Mouse (Mus musculus) urinary bladder, postnatal 36 days (tissue): ENCODE measurements around the gene Eef1akmt1.

Source experiments
- DNase-seq, 2 experiments: peaks; one replicate each; pipeline ENCODE4 v3.0.0; 2022; ENCODE audit warnings: low spot score in 2 of 2, mixed read lengths in 1 of 2

Eef1akmt1 gene

DNA sequence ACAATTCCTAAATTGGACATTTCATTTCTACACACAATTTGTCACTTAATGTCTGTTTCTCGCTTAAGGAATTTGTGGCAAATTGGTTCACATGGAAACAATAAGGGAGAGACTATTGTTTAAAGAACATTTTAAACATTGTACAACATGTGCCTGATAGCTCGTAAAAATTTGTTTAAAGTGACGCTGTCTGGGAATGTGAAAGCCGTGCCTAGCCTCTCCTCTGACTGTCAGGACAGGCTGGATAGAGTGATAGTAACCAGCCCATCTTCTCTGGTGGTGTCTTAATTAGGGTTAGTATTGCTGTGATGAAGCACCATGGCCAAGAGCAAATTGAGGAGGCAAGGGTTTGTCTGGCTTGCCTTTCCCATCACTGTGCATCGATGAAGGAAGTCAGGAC is 24.4 kb downstream of the Eef1akmt1 start:
- no peak for DNase-seq

DNA sequence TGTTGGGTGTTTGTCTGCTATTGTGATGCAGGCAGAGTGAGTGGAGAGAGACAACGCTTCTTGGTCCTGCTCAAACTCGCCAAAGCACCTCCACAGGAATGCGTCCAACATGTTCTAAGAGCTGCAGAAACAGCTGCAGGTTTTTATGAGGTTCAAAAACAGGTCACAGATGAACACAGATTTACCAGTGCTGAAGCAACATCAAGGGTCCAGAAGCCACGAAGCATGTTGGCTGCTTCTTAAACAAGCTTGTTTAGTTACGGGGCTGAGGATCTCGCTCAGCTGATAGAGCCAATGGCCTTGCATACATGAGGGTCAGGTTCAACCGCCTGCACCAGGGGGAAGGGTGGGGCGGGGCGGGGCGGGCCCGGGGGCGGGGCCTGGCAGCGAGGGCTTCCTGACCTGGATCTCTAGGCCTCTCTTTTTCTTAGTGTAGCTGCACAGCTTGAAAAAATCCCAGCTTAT is 24.8 kb downstream of the Eef1akmt1 start:
- peak; percentile 25 to 37 for DNase-seq

DNA sequence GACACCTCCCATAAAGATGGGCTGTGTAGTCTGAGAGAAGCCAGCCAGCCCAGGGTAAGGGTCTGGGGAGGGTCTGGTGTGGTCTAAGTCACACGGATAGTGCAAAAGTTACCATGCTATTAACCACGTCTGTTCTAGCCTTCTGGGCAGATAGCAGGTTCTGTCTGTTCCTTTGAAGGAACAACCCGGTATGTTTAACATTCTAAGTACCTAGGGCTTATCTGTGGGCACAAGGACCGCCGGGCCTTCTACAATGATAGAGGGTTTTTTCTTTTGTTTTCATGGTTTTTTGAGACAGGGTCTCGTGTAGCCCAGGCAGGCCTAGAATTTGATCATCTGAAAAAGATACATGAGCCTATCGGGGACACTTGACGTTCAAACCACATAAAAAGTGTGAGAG is 25.3 kb downstream of the Eef1akmt1 start:
- DNase-seq: no peak

- DNase-seq: no peak
Observed at GRCm38 (mm10) chr14:57545526-57545925, 25.9 kb downstream of the Eef1akmt1 start.

GRCm38 (mm10) chr14:57543420-57544039 is 27.9 kb downstream of the Eef1akmt1 start:
- DNase-seq: no peak

- DNase-seq: no peak
Observed at GRCm38 (mm10) chr14:57542231-57542630, 29.2 kb downstream of the Eef1akmt1 start.

DNA sequence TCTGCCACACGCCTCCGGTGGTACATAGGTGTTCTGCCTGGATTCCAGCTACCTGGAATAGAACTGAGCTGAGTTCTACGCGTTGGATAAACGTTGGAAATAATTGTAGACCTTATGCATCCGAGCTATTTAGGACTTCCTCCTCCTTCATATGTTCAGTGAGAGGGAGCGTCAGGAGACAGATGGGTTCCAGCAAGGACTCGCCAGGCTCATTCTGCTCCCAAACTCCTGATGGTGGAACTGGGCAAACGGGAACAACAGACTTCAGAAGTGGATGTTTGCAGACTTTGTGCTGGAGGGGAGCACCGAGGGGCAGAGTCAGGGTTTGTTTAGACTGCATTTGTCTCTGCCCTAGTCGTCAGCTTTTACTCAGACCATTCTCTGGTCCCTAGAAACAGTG is 30.7 kb downstream of the Eef1akmt1 start:
- no peak for DNase-seq

DNA sequence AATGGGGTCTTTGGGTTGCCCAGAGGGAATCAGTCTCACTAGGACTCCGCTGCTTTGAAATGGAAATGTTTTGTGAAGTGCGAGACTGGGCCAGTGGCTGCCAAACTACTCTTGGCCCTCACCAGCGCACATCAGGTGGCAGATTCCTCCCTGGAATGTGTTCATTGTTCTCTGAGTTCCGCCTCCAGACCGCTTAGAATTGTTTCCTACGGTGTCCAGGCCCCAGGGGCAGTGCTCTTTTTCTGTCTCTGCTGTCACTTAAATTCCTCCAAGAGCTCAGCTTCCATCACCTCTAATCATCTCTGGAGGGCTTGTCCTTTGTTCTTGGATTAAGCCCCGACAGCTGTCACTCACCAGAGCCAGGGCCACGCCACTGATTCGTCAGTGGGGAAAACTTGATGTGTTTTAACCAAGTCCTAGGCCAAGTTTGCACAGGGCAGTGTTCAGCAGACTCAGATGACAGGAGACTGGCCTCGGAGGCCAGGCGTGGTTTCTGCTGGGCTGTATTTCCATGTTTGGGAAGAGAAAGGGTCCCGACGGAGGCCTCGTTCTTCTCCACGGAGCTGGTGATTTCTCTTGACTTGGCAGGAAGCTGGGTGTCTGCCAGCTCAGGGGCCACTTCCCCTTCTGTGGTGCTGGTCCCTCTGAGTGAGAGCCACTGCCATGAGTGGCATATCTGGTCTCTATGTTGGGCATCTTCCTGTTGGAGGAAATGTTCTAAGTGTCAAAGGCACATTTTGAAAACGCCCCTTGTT is 34.0 kb downstream of the Eef1akmt1 start:
- DNase-seq: no peak

DNA sequence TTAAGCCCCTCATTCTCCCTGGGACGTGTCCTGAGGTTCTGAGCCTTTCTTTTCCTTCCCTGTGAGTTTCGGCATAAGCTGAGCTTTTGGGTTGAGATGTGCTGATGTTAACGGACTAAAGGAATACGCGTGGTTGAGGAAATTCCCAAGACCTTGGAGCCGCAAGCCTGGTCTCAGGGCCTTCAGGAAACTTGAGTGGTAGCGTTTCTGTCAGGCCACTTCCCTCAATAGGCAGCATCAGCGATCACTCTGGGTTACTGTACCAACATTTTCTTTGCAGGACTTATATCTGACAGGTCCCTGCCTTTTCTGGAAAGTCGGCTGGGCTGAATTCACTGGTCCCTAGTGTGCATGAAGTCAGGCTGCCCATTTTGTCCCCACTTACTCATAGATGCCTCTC is 34.6 kb downstream of the Eef1akmt1 start:
- no peak for DNase-seq

DNA sequence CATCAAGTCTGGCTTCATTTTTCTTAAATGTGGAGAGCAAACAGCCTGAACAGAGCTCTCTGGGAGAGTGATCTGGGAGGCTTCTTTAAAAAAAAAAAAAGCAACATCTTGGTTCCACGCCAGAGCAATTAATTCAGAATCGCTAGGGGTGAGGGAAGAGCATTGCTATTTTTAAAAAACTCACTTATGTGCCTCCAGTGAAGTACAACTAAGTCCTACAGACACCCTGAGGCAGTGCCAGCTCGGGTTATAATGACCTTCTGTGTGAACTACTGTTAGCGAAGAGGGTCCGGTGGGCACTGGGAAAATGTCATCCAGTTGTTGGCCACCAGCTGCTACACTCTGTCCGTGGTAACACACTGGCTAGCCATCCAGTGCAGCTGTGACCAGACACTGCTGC is 35.8 kb downstream of the Eef1akmt1 start:
- DNase-seq: no peak

- DNase-seq: peak in 1 of 2 experiments; percentile 54
Observed at GRCm38 (mm10) chr14:57534961-57535360, 36.5 kb downstream of the Eef1akmt1 start.

- DNase-seq: no peak
Observed at GRCm38 (mm10) chr14:57534346-57534745, 37.1 kb downstream of the Eef1akmt1 start.

DNA sequence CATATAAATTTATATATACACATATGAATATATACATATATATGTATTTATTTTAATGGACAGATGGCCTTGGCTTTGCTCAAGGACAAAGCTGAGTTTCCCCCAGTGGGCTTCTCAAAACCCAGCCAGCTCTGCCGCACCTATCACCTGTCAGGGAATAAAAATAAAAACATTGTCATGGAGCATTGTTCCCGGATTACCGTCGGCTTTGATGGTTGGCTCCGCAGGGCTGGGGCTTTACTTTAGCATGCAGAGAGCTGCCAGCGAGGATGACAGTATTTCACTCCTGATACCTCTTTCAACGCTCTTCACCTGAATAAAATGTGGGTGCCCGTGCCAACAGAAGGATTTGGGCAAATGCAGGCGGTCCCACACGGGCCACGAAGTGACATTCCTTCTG is 37.6 kb downstream of the Eef1akmt1 start:
- DNase-seq: no peak

DNA sequence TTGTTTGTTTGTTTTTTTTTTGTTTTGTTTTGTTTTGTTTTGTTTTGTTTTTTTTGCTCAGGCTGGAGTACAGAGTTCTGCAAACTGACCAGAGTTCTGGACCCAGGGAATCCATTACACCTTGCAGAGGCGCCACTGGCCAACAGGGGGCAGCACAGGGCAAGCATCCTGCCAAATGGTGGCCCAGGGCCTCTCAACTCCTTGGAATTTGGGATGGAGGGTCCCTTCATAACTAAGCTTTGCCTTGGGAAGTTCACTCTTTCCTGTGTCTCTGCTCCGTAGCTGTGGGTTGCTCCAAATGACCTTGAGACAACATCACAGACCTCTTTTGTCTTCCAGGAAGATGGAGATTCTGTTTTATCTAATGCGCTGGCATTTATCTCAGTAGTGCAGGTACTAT is 38.2 kb downstream of the Eef1akmt1 start:
- DNase-seq: peak in 1 of 2 experiments; percentile 57

DNA sequence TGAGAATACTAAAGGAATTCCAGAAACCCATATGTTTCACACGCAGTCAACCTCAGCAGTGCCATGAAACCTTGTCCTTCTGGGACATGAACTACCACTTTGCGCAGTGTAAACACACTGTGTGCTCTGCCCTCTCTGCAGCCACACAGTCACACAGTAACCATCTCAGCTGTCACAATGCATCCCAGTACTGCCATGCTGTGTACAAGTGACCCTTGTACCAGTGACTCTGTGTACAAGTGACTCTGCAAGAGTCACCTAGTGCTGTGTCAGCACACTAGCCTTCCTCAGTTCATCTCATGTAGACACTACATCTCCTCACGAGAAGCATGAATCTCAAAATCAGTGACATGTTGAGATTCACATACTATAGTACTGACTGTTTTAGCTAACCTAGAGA is 38.8 kb downstream of the Eef1akmt1 start:
- DNase-seq: no peak

DNA sequence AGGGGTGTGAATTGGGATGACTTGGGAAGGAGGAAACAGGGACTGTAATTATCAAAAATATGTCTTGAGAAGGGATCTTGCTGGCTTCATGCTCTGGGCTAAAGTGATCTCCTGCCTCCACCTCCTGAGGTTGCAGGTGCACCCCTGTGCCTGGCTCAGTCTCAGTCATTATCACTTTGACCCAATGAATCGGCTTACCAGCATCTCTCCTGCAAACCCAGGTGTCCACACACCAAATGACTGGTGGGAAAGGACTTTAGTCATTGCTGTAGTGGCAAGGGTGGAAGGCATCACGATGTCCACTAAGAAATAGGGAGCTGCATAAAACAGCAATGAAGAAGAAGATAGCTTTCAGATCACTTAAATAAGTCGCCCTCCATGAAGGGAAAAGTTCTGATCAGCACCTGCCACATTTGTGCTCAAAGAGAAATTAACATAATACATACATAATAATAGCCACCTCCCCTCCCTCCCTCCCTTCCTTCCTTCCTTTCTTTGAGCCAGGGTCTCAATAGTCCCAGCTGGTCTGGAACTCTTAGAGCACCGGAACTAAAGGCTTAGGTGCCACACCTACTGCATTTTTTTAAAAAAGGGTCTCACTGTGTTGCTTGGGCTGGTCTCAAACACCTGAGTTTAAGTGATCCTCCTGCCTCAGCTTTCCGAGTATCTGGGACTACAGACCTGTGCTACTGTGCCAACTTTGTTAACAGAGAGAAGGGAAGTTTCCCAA is 41.5 kb downstream of the Eef1akmt1 start:
- DNase-seq: no peak

- no peak for DNase-seq
Observed at GRCm38 (mm10) chr14:57529086-57529785, 42.2 kb downstream of the Eef1akmt1 start.

GRCm38 (mm10) chr14:57527598-57527997 is 43.8 kb downstream of the Eef1akmt1 start:
- DNase-seq: no peak

GRCm38 (mm10) chr14:57527122-57527521 is 44.3 kb downstream of the Eef1akmt1 start:
- no peak for DNase-seq

DNA sequence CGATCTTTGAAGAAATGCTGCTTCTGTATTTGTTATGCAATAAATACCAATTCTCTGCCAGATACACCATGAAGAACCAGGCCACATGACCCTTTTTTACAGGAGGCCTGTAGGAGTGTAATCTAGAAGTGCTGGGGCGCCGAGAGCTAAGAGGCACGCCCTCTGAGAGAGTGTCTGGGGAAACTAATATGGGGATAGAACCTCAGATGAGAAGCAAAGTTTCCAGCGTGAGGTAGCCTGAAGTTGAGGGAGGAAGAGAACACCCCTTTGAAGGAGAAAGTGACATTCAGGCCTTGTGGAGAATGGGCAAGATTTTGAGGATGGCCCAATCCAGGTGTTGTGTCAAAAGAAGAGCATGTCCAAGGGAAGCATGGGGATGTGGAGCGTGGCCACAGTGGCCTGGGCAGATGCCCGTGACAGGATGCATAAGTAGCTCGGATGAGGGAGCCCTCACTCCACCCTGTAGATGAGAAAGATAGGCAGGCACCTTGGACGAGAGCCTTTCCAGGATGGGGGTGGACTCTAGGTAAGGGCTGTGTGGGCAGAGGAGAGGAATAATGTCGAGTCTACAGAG is 45.3 kb downstream of the Eef1akmt1 start:
- DNase-seq: no peak

- DNase-seq: peak; percentile 70 to 75
Observed at GRCm38 (mm10) chr14:57525388-57526049, 45.9 kb downstream of the Eef1akmt1 start.
